Mouse (Mus musculus): ENCODE data around the gene Ttc23. TPM values are rescaled to one million over a fixed set of nuclear protein-coding genes. Genes with fewer than 3 reads are reported as not detected.
A peak's percentile ranks its signal among the peaks of the same experiment; 100 is the strongest.

Ttc23 gene
- total and polyA plus RNA-seq, 3 experiments: 0.42 to 4.8 TPM; not detected in 1

- H3K27ac ChIP-seq (ENCODE audit: control insufficient read depth, low read depth, low read length): peak overlapping the region; percentile 43
Observed at GRCm38 (mm10) chr7:67710216-67710615, 63.0 kb downstream of the Ttc23 start.

GRCm38 (mm10) chr7:67713820-67714510, 66.8 kb downstream of the Ttc23 start:
- Histone ChIP-seq H3K4me3 (ENCODE audit: control insufficient read depth in 1 of 2, insufficient read depth in 1 of 2, low read depth in 2 of 2, low read length in 2 of 2) (no peak overlapping the region), H3K27ac (ENCODE audit: control insufficient read depth, low read depth, low read length) (no peak overlapping the region), H3K27me3 (ENCODE audit: control insufficient read depth in 1 of 2, insufficient read depth in 2 of 2, low read length in 2 of 2) (no peaks in the 10 kb centered on the region), H3K4me1 (ENCODE audit: control insufficient read depth in 1 of 2, insufficient read depth in 2 of 2, low read length in 2 of 2) (no peaks in the 10 kb centered on the region), H3K9me3 (replicated peaks; ENCODE audit: insufficient read depth, low read length) (no peaks in the 10 kb centered on the region), H3K36me3 (ENCODE audit: control insufficient read depth in 1 of 2, insufficient read depth in 2 of 2, low read length in 2 of 2) (no peaks in the 10 kb centered on the region), H3K79me2 (ENCODE audit: control insufficient read depth, insufficient read depth, low read length, poor library complexity) (no peaks in the 10 kb centered on the region), H3K9ac (ENCODE audit: control insufficient read depth, low read depth, low read length, poor library complexity, severe bottlenecking) (no peak overlapping the region)
- no peak for DNase-seq (ENCODE audit: low read depth, low spot score)
- TF ChIP-seq TBP (IDR thresholded peaks at IDR 0.05; ENCODE audit: low read depth, low read length) (no peak), MXI1 (IDR thresholded peaks at IDR 0.05; ENCODE audit: low read depth, low read length) (no peak), UBTF (IDR thresholded peaks at IDR 0.05; ENCODE audit: borderline replicate concordance, insufficient read depth, low read depth, low read length) (no peak), E2F4 (IDR thresholded peaks at IDR 0.05; ENCODE audit: borderline replicate concordance, low read depth, low read length) (no peak), MAFK (IDR thresholded peaks at IDR 0.05; ENCODE audit: borderline replicate concordance, low read depth, low read length) (no peak), GABPA (IDR thresholded peaks at IDR 0.05; ENCODE audit: low read depth, low read length) (no peak), USF2 (IDR thresholded peaks at IDR 0.05; ENCODE audit: borderline replicate concordance in 1 of 2, insufficient read depth in 1 of 2, low read depth in 1 of 2, low read length in 2 of 2) (no peak), POLR2AphosphoS5 (IDR thresholded peaks at IDR 0.05; ENCODE audit: borderline replicate concordance, low read depth, low read length) (no peak), POLR2AphosphoS2 (IDR thresholded peaks at IDR 0.05; ENCODE audit: low read length) (no peak)

More at GRCm38 (mm10) chr7:67710216-67710615, 63.0 kb downstream of the Ttc23 start:
- Histone ChIP-seq H3K9me3 (replicated peaks; ENCODE audit: insufficient read depth, low read length) (no peaks in the 10 kb centered on the region), H3K9ac (ENCODE audit: control insufficient read depth, low read depth, low read length, poor library complexity, severe bottlenecking) (no peak overlapping the region), H3K36me3 (ENCODE audit: control insufficient read depth in 1 of 2, insufficient read depth in 2 of 2, low read length in 2 of 2) (no peaks in the 10 kb centered on the region), H3K27me3 (ENCODE audit: control insufficient read depth in 1 of 2, insufficient read depth in 2 of 2, low read length in 2 of 2) (no peaks in the 10 kb centered on the region), H3K4me1 (ENCODE audit: control insufficient read depth in 1 of 2, insufficient read depth in 2 of 2, low read length in 2 of 2) (no peaks in the 10 kb centered on the region), H3K79me2 (ENCODE audit: control insufficient read depth, insufficient read depth, low read length, poor library complexity) (no peaks in the 10 kb centered on the region), H3K4me3 (ENCODE audit: control insufficient read depth in 1 of 2, insufficient read depth in 1 of 2, low read depth in 2 of 2, low read length in 2 of 2) (no peak overlapping the region)
- TF ChIP-seq ZKSCAN1 (IDR thresholded peaks at IDR 0.05; ENCODE audit: low read depth, low read length): no peak
- peak; percentile 85 for TF ChIP-seq TAL1 (IDR thresholded peaks at IDR 0.05; ENCODE audit: low read length)
- peak; percentile 44 for DNase-seq (ENCODE audit: low read depth, low spot score)

- Histone ChIP-seq H3K27ac (ENCODE audit: control insufficient read depth, low read depth, low read length) (no peak overlapping the region), H3K4me1 (ENCODE audit: control insufficient read depth in 1 of 2, insufficient read depth in 2 of 2, low read length in 2 of 2) (no peaks in the 10 kb centered on the region), H3K4me3 (ENCODE audit: control insufficient read depth in 1 of 2, insufficient read depth in 1 of 2, low read depth in 2 of 2, low read length in 2 of 2) (no peak overlapping the region), H3K36me3 (ENCODE audit: control insufficient read depth in 1 of 2, insufficient read depth in 2 of 2, low read length in 2 of 2) (no peaks in the 10 kb centered on the region), H3K79me2 (ENCODE audit: control insufficient read depth, insufficient read depth, low read length, poor library complexity) (no peaks in the 10 kb centered on the region), H3K9me3 (replicated peaks; ENCODE audit: insufficient read depth, low read length) (no peaks in the 10 kb centered on the region), H3K9ac (ENCODE audit: control insufficient read depth, low read depth, low read length, poor library complexity, severe bottlenecking) (no peak overlapping the region), H3K27me3 (ENCODE audit: control insufficient read depth in 1 of 2, insufficient read depth in 2 of 2, low read length in 2 of 2) (no peaks in the 10 kb centered on the region)
- TF ChIP-seq UBTF (IDR thresholded peaks at IDR 0.05; ENCODE audit: borderline replicate concordance, insufficient read depth, low read depth, low read length) (no peak), JUND (IDR thresholded peaks at IDR 0.05; ENCODE audit: low read depth, low read length) (no peak), BHLHE40 (IDR thresholded peaks at IDR 0.05; ENCODE audit: borderline replicate concordance, low read depth, low read length) (no peak), ZC3H11A (IDR thresholded peaks at IDR 0.05; ENCODE audit: low read depth, low read length) (no peak), CTCF (IDR thresholded peaks at IDR 0.05 in 2 of 3, conservative IDR thresholded peaks at IDR 0.05 in 1 of 3; ENCODE audit: control insufficient read depth in 1 of 3, insufficient read depth in 1 of 3, low read depth in 2 of 3, low read length in 3 of 3, poor library complexity in 1 of 3, severe bottlenecking in 1 of 3) (no peak), GABPA (IDR thresholded peaks at IDR 0.05; ENCODE audit: low read depth, low read length) (no peak), EP300 (IDR thresholded peaks at IDR 0.05; ENCODE audit: low read depth in 1 of 2, low read length in 2 of 2) (no peak), MYB (IDR thresholded peaks at IDR 0.05; ENCODE audit: low read depth, low read length) (no peak), GATA1 (IDR thresholded peaks at IDR 0.05; ENCODE audit: low read depth, low read length) (no peak), CHD2 (IDR thresholded peaks at IDR 0.05; ENCODE audit: low read length) (no peak), TCF12 (IDR thresholded peaks at IDR 0.05; ENCODE audit: low read depth, low read length) (no peak), ZNF384 (IDR thresholded peaks at IDR 0.05; ENCODE audit: low read depth, low read length) (no peak), MYC (IDR thresholded peaks at IDR 0.05; ENCODE audit: low read depth, low read length) (no peak), MEF2A (IDR thresholded peaks at IDR 0.05; ENCODE audit: extremely low read depth, insufficient replicate concordance, low read depth, low read length, poor library complexity, severe bottlenecking) (no peak), MXI1 (IDR thresholded peaks at IDR 0.05; ENCODE audit: low read depth, low read length) (no peak), SMC3 (IDR thresholded peaks at IDR 0.05; ENCODE audit: low read depth, low read length) (no peak)
- DNase-seq (ENCODE audit: low read depth, low spot score): no peak
Observed at GRCm38 (mm10) chr7:67715176-67715575, 68.0 kb downstream of the Ttc23 start.
